Mouse (Mus musculus): ENCODE data around the gene Syngap1. TPM values are rescaled to one million over a fixed set of nuclear protein-coding genes. Genes with fewer than 3 reads are reported as not detected.
"Not testable (repeated sequence)": the region's sequence is repeated elsewhere in the genome, so short reads cannot be mapped to it uniquely, and the experiment has no call there.

Syngap1 gene
- polyA plus RNA-seq, 2 experiments, result 2.0 to 82.4 TPM

DNA sequence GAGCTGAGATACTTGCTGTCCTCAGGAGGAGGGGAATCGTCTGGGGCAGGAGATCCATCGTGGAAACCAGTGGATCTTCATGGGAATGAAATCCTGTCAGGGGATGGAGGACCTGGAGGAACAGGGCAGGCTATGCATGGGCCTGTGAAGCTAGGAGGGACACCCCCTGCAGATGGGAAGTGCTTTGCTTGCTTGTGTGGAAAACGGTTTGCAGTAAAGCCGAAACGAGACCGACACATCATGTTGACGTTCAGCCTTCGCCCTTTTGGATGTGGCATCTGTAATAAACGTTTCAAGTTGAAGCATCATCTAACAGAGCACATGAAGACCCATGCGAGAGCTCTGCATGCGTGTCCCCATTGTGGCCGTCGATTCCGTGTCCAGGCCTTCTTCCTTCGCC, 33.5 kb downstream of the Syngap1 start:
- no peak for ATAC-seq (ENCODE audit: low FRiP score, low read depth)
- peaks cover 17% of the 10 kb centered on the region for H3K4me1 ChIP-seq (ENCODE audit: control insufficient read depth, insufficient read depth, low read length)
- no peak overlapping the region for H3K27ac ChIP-seq (replicated peaks; ENCODE audit: low read depth, low read length)
- no peak overlapping the region for H3K9ac ChIP-seq (ENCODE audit: low read depth, low read length, severe bottlenecking)
- H3K4me2 ChIP-seq (replicated peaks; ENCODE audit: low read depth, low read length, severe bottlenecking), result no peak overlapping the region
- DNase-seq (ENCODE audit: low spot score), result no peak
- TF ChIP-seq POLR2A (IDR thresholded peaks at IDR 0.05; ENCODE audit: borderline replicate concordance, extremely low read depth, insufficient read depth, insufficient read length), result no peak
- no peaks in the 10 kb centered on the region for H3K9me3 ChIP-seq (ENCODE audit: control insufficient read depth, low read length)
- 90% methylated on average over 15 of the region's 15 CpGs for WGBS
- no peaks in the 10 kb centered on the region for H3K27me3 ChIP-seq (ENCODE audit: control insufficient read depth, insufficient read depth, low read length)
- peaks cover 52% of the 10 kb centered on the region for H3K36me3 ChIP-seq (ENCODE audit: control insufficient read depth, insufficient read depth, low read length)
- H3K4me3 ChIP-seq (replicated peaks; ENCODE audit: low read length), result no peak overlapping the region

DNA sequence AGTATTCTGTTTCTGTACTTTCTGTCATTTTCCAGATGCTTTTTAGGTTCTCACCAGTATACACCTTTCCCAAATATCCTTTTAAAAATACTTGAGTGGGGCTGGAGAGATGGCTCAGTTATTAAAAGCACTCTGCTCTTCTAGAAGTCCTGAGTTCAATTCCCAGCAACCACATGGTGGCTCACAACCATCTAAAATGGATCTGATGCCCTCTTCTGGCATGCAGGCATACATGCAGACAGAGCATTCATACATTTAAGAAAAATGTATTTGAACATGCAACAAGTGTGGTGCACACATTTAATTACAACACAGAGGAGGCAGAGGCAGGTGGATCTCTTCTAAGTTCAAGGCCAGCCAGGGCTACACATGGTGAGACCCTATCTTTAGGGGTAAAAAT, 34.4 kb downstream of the Syngap1 start:
- no peak overlapping the region for H3K4me2 ChIP-seq (replicated peaks; ENCODE audit: low read depth, low read length, severe bottlenecking)
- H3K4me1 ChIP-seq (ENCODE audit: control insufficient read depth, insufficient read depth, low read length), result peaks cover 17% of the 10 kb centered on the region
- H3K36me3 ChIP-seq (ENCODE audit: control insufficient read depth, insufficient read depth, low read length), result peaks cover 55% of the 10 kb centered on the region
- H3K4me3 ChIP-seq (replicated peaks; ENCODE audit: low read length), result no peak overlapping the region
- H3K27me3 ChIP-seq (ENCODE audit: control insufficient read depth, insufficient read depth, low read length), result no peaks in the 10 kb centered on the region
- ATAC-seq (ENCODE audit: low FRiP score, low read depth) (no peak), DNase-seq (ENCODE audit: low spot score) (no peak)
- H3K27ac ChIP-seq (replicated peaks; ENCODE audit: low read depth, low read length), result no peak overlapping the region
- H3K9ac ChIP-seq (ENCODE audit: low read depth, low read length, severe bottlenecking), result no peak overlapping the region
- H3K9me3 ChIP-seq (ENCODE audit: control insufficient read depth, low read length), result no peaks in the 10 kb centered on the region
- TF ChIP-seq POLR2A (IDR thresholded peaks at IDR 0.05; ENCODE audit: borderline replicate concordance, extremely low read depth, insufficient read depth, insufficient read length), result no peak

DNA sequence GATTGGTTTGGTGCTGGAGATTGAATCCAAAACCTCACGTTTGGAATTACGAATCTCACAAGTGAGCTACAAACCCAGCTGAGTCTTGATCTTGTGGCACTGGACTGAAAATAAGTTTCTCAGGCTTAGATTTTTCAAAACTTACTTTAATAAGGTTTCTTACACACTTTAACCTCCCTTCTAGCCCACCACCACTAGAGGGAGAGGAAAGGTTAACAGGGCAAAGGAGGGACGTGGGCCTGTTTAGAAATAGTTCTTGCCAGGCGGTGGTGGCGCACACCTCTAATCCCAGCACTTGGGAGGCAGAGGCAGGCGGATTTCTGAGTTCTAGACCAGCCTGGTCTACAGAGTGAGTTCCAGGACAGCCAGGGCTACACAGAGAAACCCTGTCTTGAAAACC, 36.3 kb downstream of the Syngap1 start:
- DNase-seq (ENCODE audit: low spot score); H3K27ac ChIP-seq (replicated peaks; ENCODE audit: low read depth, low read length); ATAC-seq (ENCODE audit: low FRiP score, low read depth); H3K27me3 ChIP-seq (ENCODE audit: control insufficient read depth, insufficient read depth, low read length); H3K4me1 ChIP-seq (ENCODE audit: control insufficient read depth, insufficient read depth, low read length); H3K9me3 ChIP-seq (ENCODE audit: control insufficient read depth, low read length); H3K4me3 ChIP-seq (replicated peaks; ENCODE audit: low read length); H3K9ac ChIP-seq (ENCODE audit: low read depth, low read length, severe bottlenecking); H3K4me2 ChIP-seq (replicated peaks; ENCODE audit: low read depth, low read length, severe bottlenecking): not testable (repeated sequence)
- WGBS, result 91% methylated on average over 6 of the region's 6 CpGs
- H3K36me3 ChIP-seq (ENCODE audit: control insufficient read depth, insufficient read depth, low read length), result peaks cover 49% of the 10 kb centered on the region

DNA sequence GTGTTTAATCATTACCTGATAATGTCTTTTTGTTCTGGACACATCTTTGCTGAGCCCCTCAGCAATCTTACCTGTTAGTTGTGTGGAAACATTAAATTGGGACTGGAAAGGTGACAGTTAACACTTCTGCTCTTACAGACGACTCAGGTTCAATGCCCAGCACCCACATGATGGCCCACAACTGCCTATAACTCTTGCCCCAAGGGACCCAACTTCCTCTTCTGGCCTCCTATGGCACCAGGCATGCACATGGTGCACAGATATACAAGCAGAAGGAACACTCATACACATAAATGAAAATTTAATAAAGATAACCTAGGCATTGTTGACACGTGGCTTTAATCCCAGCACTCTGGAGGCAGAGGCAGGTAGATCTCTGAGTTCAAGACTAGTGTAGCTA, 38.4 kb downstream of the Syngap1 start:
- Histone ChIP-seq H3K36me3 (ENCODE audit: control insufficient read depth, insufficient read depth, low read length) (peaks cover 49% of the 10 kb centered on the region), H3K4me2 (replicated peaks; ENCODE audit: low read depth, low read length, severe bottlenecking) (no peak overlapping the region), H3K27ac (replicated peaks; ENCODE audit: low read depth, low read length) (no peak overlapping the region), H3K9me3 (ENCODE audit: control insufficient read depth, low read length) (no peaks in the 10 kb centered on the region), H3K4me3 (replicated peaks; ENCODE audit: low read length) (no peak overlapping the region), H3K4me1 (ENCODE audit: control insufficient read depth, insufficient read depth, low read length) (no peaks in the 10 kb centered on the region), H3K27me3 (ENCODE audit: control insufficient read depth, insufficient read depth, low read length) (no peaks in the 10 kb centered on the region), H3K9ac (ENCODE audit: low read depth, low read length, severe bottlenecking) (no peak overlapping the region)
- no peak for TF ChIP-seq POLR2A (IDR thresholded peaks at IDR 0.05; ENCODE audit: borderline replicate concordance, extremely low read depth, insufficient read depth, insufficient read length)
- ATAC-seq (ENCODE audit: low FRiP score, low read depth) (no peak), DNase-seq (ENCODE audit: low spot score) (no peak)
- WGBS, result 65% methylated on average over 2 of the region's 2 CpGs

DNA sequence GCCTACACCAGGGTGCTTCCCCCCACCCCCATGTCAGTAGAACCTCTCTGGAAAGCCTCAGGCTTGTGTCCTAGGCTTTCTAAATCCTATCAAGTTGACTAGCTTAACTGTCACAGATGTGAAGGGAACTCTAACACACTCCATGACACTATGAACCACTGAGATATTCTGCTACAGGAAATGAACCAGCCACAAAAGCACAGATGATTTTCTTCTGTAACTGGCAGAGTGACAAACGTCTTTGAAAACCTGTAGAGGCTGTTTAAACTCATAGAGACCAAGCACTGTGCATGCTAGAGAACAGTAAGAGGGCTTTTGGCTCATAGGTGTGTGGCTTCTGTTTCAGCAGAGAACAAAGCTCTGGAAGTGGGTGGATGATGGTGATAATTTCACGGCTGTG, 40.0 kb downstream of the Syngap1 start:
- 67% methylated on average over 2 of the region's 2 CpGs for WGBS
- TF ChIP-seq POLR2A (IDR thresholded peaks at IDR 0.05; ENCODE audit: borderline replicate concordance, extremely low read depth, insufficient read depth, insufficient read length), result no peak

DNA sequence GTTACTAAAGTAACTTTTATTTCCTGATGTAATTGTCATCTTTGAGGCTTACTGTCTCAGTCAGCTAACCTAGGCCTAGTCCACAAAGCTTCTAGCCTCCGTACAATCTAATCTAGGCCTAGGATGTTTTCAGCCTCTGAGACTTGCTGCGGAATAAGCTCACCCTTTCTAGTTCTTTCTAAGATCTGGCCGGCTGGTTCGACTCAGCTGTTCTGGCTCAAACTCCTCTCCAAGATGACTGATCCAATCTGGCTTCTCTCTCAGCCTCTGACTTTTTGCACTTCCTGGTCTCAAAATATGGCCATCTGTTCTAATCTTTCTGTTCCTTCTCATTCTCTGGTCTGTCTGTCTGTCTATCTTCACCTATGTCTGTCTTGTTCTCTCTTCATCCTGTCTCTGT, 42.3 kb downstream of the Syngap1 start:
- no peaks in the 10 kb centered on the region for H3K27me3 ChIP-seq (ENCODE audit: control insufficient read depth, insufficient read depth, low read length)
- TF ChIP-seq POLR2A (IDR thresholded peaks at IDR 0.05; ENCODE audit: borderline replicate concordance, extremely low read depth, insufficient read depth, insufficient read length), result no peak
- H3K4me1 ChIP-seq (ENCODE audit: control insufficient read depth, insufficient read depth, low read length), result no peaks in the 10 kb centered on the region
- no peak overlapping the region for H3K9ac ChIP-seq (ENCODE audit: low read depth, low read length, severe bottlenecking)
- no peak overlapping the region for H3K4me2 ChIP-seq (replicated peaks; ENCODE audit: low read depth, low read length, severe bottlenecking)
- no peaks in the 10 kb centered on the region for H3K9me3 ChIP-seq (ENCODE audit: control insufficient read depth, low read length)
- 93% methylated on average over 4 of the region's 4 CpGs for WGBS
- peaks cover 11% of the 10 kb centered on the region for H3K36me3 ChIP-seq (ENCODE audit: control insufficient read depth, insufficient read depth, low read length)
- no peak overlapping the region for H3K27ac ChIP-seq (replicated peaks; ENCODE audit: low read depth, low read length)
- ATAC-seq (ENCODE audit: low FRiP score, low read depth) (no peak), DNase-seq (ENCODE audit: low spot score) (no peak)
- no peak overlapping the region for H3K4me3 ChIP-seq (replicated peaks; ENCODE audit: low read length)

More for the DNA sequence above, 40.0 kb downstream of the Syngap1 start:
- H3K4me1 ChIP-seq (ENCODE audit: control insufficient read depth, insufficient read depth, low read length), result no peaks in the 10 kb centered on the region
- no peaks in the 10 kb centered on the region for H3K27me3 ChIP-seq (ENCODE audit: control insufficient read depth, insufficient read depth, low read length)
- H3K9ac ChIP-seq (ENCODE audit: low read depth, low read length, severe bottlenecking), result no peak overlapping the region
- no peak overlapping the region for H3K4me3 ChIP-seq (replicated peaks; ENCODE audit: low read length)
- no peak overlapping the region for H3K4me2 ChIP-seq (replicated peaks; ENCODE audit: low read depth, low read length, severe bottlenecking)
- ATAC-seq (ENCODE audit: low FRiP score, low read depth) (no peak), DNase-seq (ENCODE audit: low spot score) (no peak)
- H3K36me3 ChIP-seq (ENCODE audit: control insufficient read depth, insufficient read depth, low read length), result peaks cover 34% of the 10 kb centered on the region
- no peak overlapping the region for H3K27ac ChIP-seq (replicated peaks; ENCODE audit: low read depth, low read length)
- no peaks in the 10 kb centered on the region for H3K9me3 ChIP-seq (ENCODE audit: control insufficient read depth, low read length)
